Mouse (Mus musculus): ENCODE measurements at regions not wholly inside any gene's neighbourhood (a gene's known extent, or its start where the extent isn't known, plus 50 kb on each side); places are given as distances from the start of the nearest gene placed in this dataset.

GRCm38 (mm10) chr7:136379319-136379718 lies 515.1 kb upstream of the Mgmt start:
- H3K9ac ChIP-seq (ENCODE audit: low read depth, low read length): no peak overlapping the region
- no peaks in the 10 kb centered on the region for H3K9me3 ChIP-seq (replicated peaks; ENCODE audit: control insufficient read depth, low read length)

GRCm38 (mm10) chr7:136379741-136380140 lies 514.7 kb upstream of the Mgmt start:
- WGBS (ENCODE audit: insufficient replicate concordance): 33% methylated on average over 3 of the region's 3 CpGs
- Histone ChIP-seq H3K9me3 (replicated peaks; ENCODE audit: control insufficient read depth, low read length) (no peaks in the 10 kb centered on the region), H3K4me3 (ENCODE audit: low read depth, low read length) (no peak overlapping the region), H3K4me1 (ENCODE audit: control insufficient read depth, low read depth, low read length) (no peaks in the 10 kb centered on the region), H3K9ac (ENCODE audit: low read depth, low read length) (no peak overlapping the region), H3K4me2 (ENCODE audit: low read depth, low read length) (no peak overlapping the region), H3K36me3 (ENCODE audit: control insufficient read depth, insufficient read depth) (no peaks in the 10 kb centered on the region), H3K27ac (ENCODE audit: low read length) (no peak overlapping the region), H3K27me3 (ENCODE audit: control insufficient read depth, insufficient read depth, low read depth, low read length) (no peaks in the 10 kb centered on the region)
- no peak for ATAC-seq (ENCODE audit: low read depth)

More at GRCm38 (mm10) chr7:136379319-136379718, 515.1 kb upstream of the Mgmt start:
- no peaks in the 10 kb centered on the region for H3K4me1 ChIP-seq (ENCODE audit: control insufficient read depth, low read depth, low read length)
- no peak for ATAC-seq (ENCODE audit: low read depth)
- no peak overlapping the region for H3K4me3 ChIP-seq (ENCODE audit: low read depth, low read length)
- 58% methylated on average over 7 of the region's 7 CpGs for WGBS (ENCODE audit: insufficient replicate concordance)
- no peak overlapping the region for H3K4me2 ChIP-seq (ENCODE audit: low read depth, low read length)
- H3K36me3 ChIP-seq (ENCODE audit: control insufficient read depth, insufficient read depth): no peaks in the 10 kb centered on the region
- no peak overlapping the region for H3K27ac ChIP-seq (ENCODE audit: low read length)
- no peaks in the 10 kb centered on the region for H3K27me3 ChIP-seq (ENCODE audit: control insufficient read depth, insufficient read depth, low read depth, low read length)

- 55% methylated on average over 2 of the region's 2 CpGs for WGBS (ENCODE audit: insufficient replicate concordance)
- H3K27ac ChIP-seq (ENCODE audit: low read length): no peak overlapping the region
- no peaks in the 10 kb centered on the region for H3K27me3 ChIP-seq (ENCODE audit: control insufficient read depth, insufficient read depth, low read depth, low read length)
- no peak overlapping the region for H3K4me3 ChIP-seq (ENCODE audit: low read depth, low read length)
- H3K9ac ChIP-seq (ENCODE audit: low read depth, low read length): no peak overlapping the region
- no peaks in the 10 kb centered on the region for H3K9me3 ChIP-seq (replicated peaks; ENCODE audit: control insufficient read depth, low read length)
- no peak for ATAC-seq (ENCODE audit: low read depth)
- H3K4me1 ChIP-seq (ENCODE audit: control insufficient read depth, low read depth, low read length): no peaks in the 10 kb centered on the region
- no peak overlapping the region for H3K4me2 ChIP-seq (ENCODE audit: low read depth, low read length)
- no peaks in the 10 kb centered on the region for H3K36me3 ChIP-seq (ENCODE audit: control insufficient read depth, insufficient read depth)
These were observed 511.1 kb upstream of the Mgmt start for GRCm38 (mm10) chr7:136383296-136383695.

- Histone ChIP-seq H3K9me3 (replicated peaks; ENCODE audit: control insufficient read depth, low read length) (no peaks in the 10 kb centered on the region), H3K4me1 (ENCODE audit: control insufficient read depth, low read depth, low read length) (no peaks in the 10 kb centered on the region), H3K9ac (ENCODE audit: low read depth, low read length) (no peak overlapping the region), H3K27me3 (ENCODE audit: control insufficient read depth, insufficient read depth, low read depth, low read length) (no peaks in the 10 kb centered on the region), H3K4me2 (ENCODE audit: low read depth, low read length) (no peak overlapping the region), H3K27ac (ENCODE audit: low read length) (no peak overlapping the region), H3K36me3 (ENCODE audit: control insufficient read depth, insufficient read depth) (no peaks in the 10 kb centered on the region), H3K4me3 (ENCODE audit: low read depth, low read length) (no peak overlapping the region)
- 66% methylated on average over 4 of the region's 4 CpGs for whole genome bisulfite sequencing (ENCODE audit: insufficient replicate concordance)
- no peak for ATAC-seq (ENCODE audit: low read depth)
These were observed 506.7 kb upstream of the Mgmt start for GRCm38 (mm10) chr7:136387736-136388135.

- Histone ChIP-seq H3K27ac (ENCODE audit: low read length) (no peak overlapping the region), H3K9me3 (replicated peaks; ENCODE audit: control insufficient read depth, low read length) (no peaks in the 10 kb centered on the region), H3K27me3 (ENCODE audit: control insufficient read depth, insufficient read depth, low read depth, low read length) (no peaks in the 10 kb centered on the region), H3K4me1 (ENCODE audit: control insufficient read depth, low read depth, low read length) (no peaks in the 10 kb centered on the region), H3K36me3 (ENCODE audit: control insufficient read depth, insufficient read depth) (no peaks in the 10 kb centered on the region), H3K4me2 (ENCODE audit: low read depth, low read length) (no peak overlapping the region), H3K4me3 (ENCODE audit: low read depth, low read length) (no peak overlapping the region), H3K9ac (ENCODE audit: low read depth, low read length) (no peak overlapping the region)
- ATAC-seq (ENCODE audit: low read depth): no peak
- 32% methylated on average over 8 of the region's 8 CpGs for WGBS (ENCODE audit: insufficient replicate concordance)
These were observed 504.3 kb upstream of the Mgmt start for GRCm38 (mm10) chr7:136390066-136390465.

- H3K27ac ChIP-seq (ENCODE audit: low read length): no peak overlapping the region
- no peak overlapping the region for H3K9ac ChIP-seq (ENCODE audit: low read depth, low read length)
- no peak for ATAC-seq (ENCODE audit: low read depth)
- no peak overlapping the region for H3K4me3 ChIP-seq (ENCODE audit: low read depth, low read length)
- no peaks in the 10 kb centered on the region for H3K4me1 ChIP-seq (ENCODE audit: control insufficient read depth, low read depth, low read length)
- no peaks in the 10 kb centered on the region for H3K9me3 ChIP-seq (replicated peaks; ENCODE audit: control insufficient read depth, low read length)
- no peak overlapping the region for H3K4me2 ChIP-seq (ENCODE audit: low read depth, low read length)
- 69% methylated on average over 6 of the region's 6 CpGs for WGBS (ENCODE audit: insufficient replicate concordance)
- H3K36me3 ChIP-seq (ENCODE audit: control insufficient read depth, insufficient read depth): no peaks in the 10 kb centered on the region
- no peaks in the 10 kb centered on the region for H3K27me3 ChIP-seq (ENCODE audit: control insufficient read depth, insufficient read depth, low read depth, low read length)
These were observed 501.0 kb upstream of the Mgmt start for GRCm38 (mm10) chr7:136393454-136393853.

- H3K4me1 ChIP-seq (ENCODE audit: control insufficient read depth, low read depth, low read length): no peaks in the 10 kb centered on the region
- H3K9ac ChIP-seq (ENCODE audit: low read depth, low read length): no peak overlapping the region
- 60% methylated on average over 2 of the region's 2 CpGs for WGBS (ENCODE audit: insufficient replicate concordance)
- no peak for ATAC-seq (ENCODE audit: low read depth)
- H3K27me3 ChIP-seq (ENCODE audit: control insufficient read depth, insufficient read depth, low read depth, low read length): no peaks in the 10 kb centered on the region
- no peak overlapping the region for H3K4me2 ChIP-seq (ENCODE audit: low read depth, low read length)
- H3K4me3 ChIP-seq (ENCODE audit: low read depth, low read length): no peak overlapping the region
- H3K36me3 ChIP-seq (ENCODE audit: control insufficient read depth, insufficient read depth): no peaks in the 10 kb centered on the region
- no peaks in the 10 kb centered on the region for H3K9me3 ChIP-seq (replicated peaks; ENCODE audit: control insufficient read depth, low read length)
- no peak overlapping the region for H3K27ac ChIP-seq (ENCODE audit: low read length)
These were observed 498.6 kb upstream of the Mgmt start for GRCm38 (mm10) chr7:136395838-136396237.

GRCm38 (mm10) chr7:136397101-136397500 lies 497.3 kb upstream of the Mgmt start:
- Histone ChIP-seq H3K4me2 (ENCODE audit: low read depth, low read length) (no peak overlapping the region), H3K36me3 (ENCODE audit: control insufficient read depth, insufficient read depth) (no peaks in the 10 kb centered on the region), H3K9me3 (replicated peaks; ENCODE audit: control insufficient read depth, low read length) (no peaks in the 10 kb centered on the region), H3K27ac (ENCODE audit: low read length) (no peak overlapping the region), H3K4me3 (ENCODE audit: low read depth, low read length) (no peak overlapping the region), H3K27me3 (ENCODE audit: control insufficient read depth, insufficient read depth, low read depth, low read length) (no peaks in the 10 kb centered on the region), H3K4me1 (ENCODE audit: control insufficient read depth, low read depth, low read length) (no peaks in the 10 kb centered on the region), H3K9ac (ENCODE audit: low read depth, low read length) (no peak overlapping the region)
- 68% methylated on average over 4 of the region's 4 CpGs for WGBS (ENCODE audit: insufficient replicate concordance)
- ATAC-seq (ENCODE audit: low read depth): no peak

- Histone ChIP-seq H3K4me2 (ENCODE audit: low read depth, low read length) (no peak overlapping the region), H3K9me3 (replicated peaks; ENCODE audit: control insufficient read depth, low read length) (no peaks in the 10 kb centered on the region), H3K4me3 (ENCODE audit: low read depth, low read length) (no peak overlapping the region), H3K27ac (ENCODE audit: low read length) (no peak overlapping the region), H3K9ac (ENCODE audit: low read depth, low read length) (no peak overlapping the region), H3K36me3 (ENCODE audit: control insufficient read depth, insufficient read depth) (no peaks in the 10 kb centered on the region), H3K4me1 (ENCODE audit: control insufficient read depth, low read depth, low read length) (no peaks in the 10 kb centered on the region), H3K27me3 (ENCODE audit: control insufficient read depth, insufficient read depth, low read depth, low read length) (no peaks in the 10 kb centered on the region)
- 67% methylated on average over 8 of the region's 8 CpGs for WGBS (ENCODE audit: insufficient replicate concordance)
- ATAC-seq (ENCODE audit: low read depth): no peak
These were observed 491.5 kb upstream of the Mgmt start for GRCm38 (mm10) chr7:136402688-136403597.

Data from liver, embryonic 16.5 days (tissue).